Mouse (Mus musculus) limb, embryonic 10.5 days (tissue): ENCODE data around the gene Ndc80. TPM values are rescaled to one million over a fixed set of nuclear protein-coding genes. Genes with fewer than 3 reads are reported as not detected.
A peak's percentile ranks its signal among the peaks of the same experiment; 100 is the strongest.
"Not testable (repeated sequence)": the region's sequence is repeated elsewhere in the genome, so short reads cannot be mapped to it uniquely, and the experiment has no call there.

Source experiments
- DNase-seq: peaks from one replicate; pipeline ENCODE4 v3.0.0-alpha.2; 2017; ENCODE audit warnings: low spot score
- H3K27ac ChIP-seq: fragments of 300-500 bp; sonication (generic); 2 replicates; pipeline ENCODE4 v1.5.1; 2016; ENCODE audit warnings: mild to moderate bottlenecking
- H3K27me3 ChIP-seq: fragments of 300-500 bp; sonication (generic); 2 replicates; pipeline ENCODE4 v1.6.1; 2016; ENCODE audit warnings: low read depth, mild to moderate bottlenecking; ENCODE audit not compliant: poor library complexity, severe bottlenecking
- H3K36me3 ChIP-seq: fragments of 300-500 bp; sonication (generic); 2 replicates; pipeline ENCODE4 v1.6.1; 2016; ENCODE audit warnings: mild to moderate bottlenecking, moderate library complexity
- H3K4me1 ChIP-seq: fragments of 300-500 bp; sonication (generic); 2 replicates; pipeline ENCODE4 v1.6.1; 2016
- H3K4me3 ChIP-seq: fragments of 300-500 bp; sonication (generic); 2 replicates; pipeline ENCODE4 v1.5.1; 2016; ENCODE audit warnings: mild to moderate bottlenecking, moderate library complexity
- H3K9me3 ChIP-seq: fragments of 300-500 bp; sonication (generic); replicated peaks from 2 replicates; pipeline ENCODE4 v1.6.1; 2016; ENCODE audit warnings: mild to moderate bottlenecking
- WGBS: fragments of 180-500 bp; shearing (Covaris S2); methylation state at CpG from one replicate; pipeline ENCODE4 v1.1.7; 2016; 5-methylcytosine and 5-hydroxymethylcytosine counted together
- polyA plus RNA-seq: library from polyadenylated mRNA; unstranded; fragments of >200 nt; fragmentation: Nextera tagmentation; extraction: Ambion mirVana; gene quantifications from 2 replicates; pipeline ENCODE4 v1.2.1, GENCODE M21; 2016

Ndc80 gene
- polyA plus RNA-seq, 1 experiment from 2014 or later: 59.9 TPM

DNA sequence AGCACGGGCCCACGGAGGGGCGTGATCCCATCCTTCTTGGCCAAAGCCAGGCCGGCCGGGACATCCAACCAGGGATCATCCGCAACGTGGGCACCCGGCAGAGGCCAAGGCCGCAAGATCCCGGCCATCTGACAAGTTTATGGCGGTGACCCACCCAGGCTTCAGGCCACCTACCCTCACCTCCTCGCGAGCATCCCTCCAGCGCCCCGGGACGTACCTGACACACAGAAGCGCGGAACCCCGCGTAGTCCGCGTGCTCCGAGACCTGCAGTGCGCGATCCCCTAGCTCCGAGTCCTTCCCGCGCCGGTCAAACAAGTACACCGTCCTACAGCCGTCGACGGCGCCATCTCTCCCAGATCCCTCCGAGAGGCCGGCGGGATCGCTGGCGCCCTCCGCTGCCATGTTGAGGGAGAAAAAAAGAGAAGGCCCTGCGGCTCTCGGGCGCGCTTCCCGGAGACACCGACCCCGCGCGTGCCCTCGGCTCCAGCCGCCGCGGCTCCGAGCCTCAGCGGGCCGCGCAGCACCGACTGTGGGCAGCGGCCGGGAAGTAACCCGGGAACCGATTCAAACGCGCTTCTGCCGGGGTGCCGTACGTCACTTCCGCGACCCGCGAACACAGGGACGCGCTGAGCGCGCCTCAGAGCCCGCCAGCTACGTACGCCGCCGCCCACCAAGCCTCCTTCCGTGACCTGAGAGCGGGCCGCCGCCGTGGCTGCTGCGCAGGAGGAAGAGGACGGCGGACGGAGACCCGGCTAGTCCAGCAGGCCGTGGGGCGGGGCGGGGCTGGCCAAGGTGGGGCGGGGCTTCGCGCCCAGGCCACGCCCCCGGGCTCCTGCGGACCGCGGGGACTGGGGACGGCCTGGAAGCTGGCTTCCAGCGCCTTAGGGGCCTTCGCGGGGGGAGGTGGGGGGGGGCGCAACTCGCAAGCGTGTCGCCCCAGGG, 51.6 kb downstream of the Ndc80 start, which contains the start of gene Smchd1:
TSS of gene Smchd1 (minus strand) at position 582 of the 943 bp plus-strand sequence.
- Histone ChIP-seq H3K9me3 (no peaks in the 10 kb centered on the region), H3K4me3 (peak within 1 kb of the TSS; percentile 85), H3K36me3 (0 out of 2 replicates have a peak, but pooled peaks cover 3% of the 10 kb centered on the region), H3K4me1 (peaks cover 21% of the 10 kb centered on the region), H3K27me3 (no peaks in the 10 kb centered on the region), H3K27ac (peak within 1 kb of the TSS; percentile 99)
- peak; percentile 96 for DNase-seq
- under 1% methylated on average over 104 of the region's 109 CpGs for WGBS

- H3K4me3 ChIP-seq: peak overlapping the region; percentile 85
- no peaks in the 10 kb centered on the region for H3K27me3 ChIP-seq
- peaks cover 17% of the 10 kb centered on the region for H3K4me1 ChIP-seq
- 0 out of 2 replicates have a peak, but pooled peaks cover 3% of the 10 kb centered on the region for H3K36me3 ChIP-seq
- H3K27ac ChIP-seq: peak overlapping the region; percentile 99
- no peaks in the 10 kb centered on the region for H3K9me3 ChIP-seq
- WGBS: 20% methylated on average over 8 of the region's 8 CpGs
- DNase-seq: no peak
Measured at GRCm38 (mm10) chr17:71474128-71474527, 52.5 kb downstream of the Ndc80 start.

DNA sequence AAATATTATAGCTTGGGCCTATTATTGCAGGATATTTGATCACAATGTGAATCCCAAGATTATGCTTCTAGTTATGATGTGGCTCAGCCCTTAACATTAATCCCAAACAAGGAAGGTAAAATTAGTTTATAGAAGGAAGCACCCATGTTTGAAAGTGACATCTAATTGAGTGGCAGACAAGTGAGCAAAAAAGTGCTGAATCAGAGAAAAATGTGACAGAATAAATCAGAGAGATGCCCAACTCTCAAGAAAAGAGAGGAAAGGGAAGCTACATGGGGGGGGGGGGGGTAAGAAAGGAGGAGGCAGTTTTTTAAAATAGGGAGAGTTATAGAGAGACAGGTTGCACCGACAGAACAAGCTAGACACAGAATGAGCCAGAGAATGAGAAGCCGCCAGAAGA, 55.4 kb downstream of the Ndc80 start:
- H3K36me3 ChIP-seq: 0 out of 2 replicates have a peak, but pooled peaks cover 3% of the 10 kb centered on the region
- no peak overlapping the region for H3K4me3 ChIP-seq
- H3K4me1 ChIP-seq: peaks cover 10% of the 10 kb centered on the region
- no peaks in the 10 kb centered on the region for H3K27me3 ChIP-seq
- no peak for DNase-seq
- no peaks in the 10 kb centered on the region for H3K9me3 ChIP-seq
- no peak overlapping the region for H3K27ac ChIP-seq
- WGBS: 85% methylated on average over 2 of the region's 2 CpGs

DNA sequence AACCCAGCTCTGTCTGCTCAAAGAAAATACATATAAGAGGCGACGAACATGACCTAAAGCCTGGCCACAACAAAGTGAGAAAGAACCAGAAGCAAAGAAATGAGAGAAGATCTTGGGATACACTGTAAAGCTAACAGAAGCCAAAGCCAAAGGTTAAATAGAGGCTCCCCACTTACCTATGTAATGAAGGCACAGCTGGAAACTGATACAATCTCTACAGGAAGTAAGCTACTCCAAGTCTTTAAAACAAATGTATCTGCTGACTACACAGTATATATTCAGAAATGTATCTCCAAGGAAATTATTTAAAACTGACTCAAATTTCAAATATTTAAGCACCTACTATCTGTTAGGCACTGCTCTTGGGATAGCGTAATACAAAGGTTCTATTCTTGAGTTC, 66.3 kb downstream of the Ndc80 start:
- Histone ChIP-seq H3K27ac (no peak overlapping the region), H3K4me1 (no peaks in the 10 kb centered on the region), H3K27me3 (no peaks in the 10 kb centered on the region), H3K9me3 (no peaks in the 10 kb centered on the region), H3K4me3 (no peak overlapping the region), H3K36me3 (peaks cover 89% of the 10 kb centered on the region)
- DNase-seq: no peak
- 96% methylated on average over 3 of the region's 3 CpGs for WGBS

DNA sequence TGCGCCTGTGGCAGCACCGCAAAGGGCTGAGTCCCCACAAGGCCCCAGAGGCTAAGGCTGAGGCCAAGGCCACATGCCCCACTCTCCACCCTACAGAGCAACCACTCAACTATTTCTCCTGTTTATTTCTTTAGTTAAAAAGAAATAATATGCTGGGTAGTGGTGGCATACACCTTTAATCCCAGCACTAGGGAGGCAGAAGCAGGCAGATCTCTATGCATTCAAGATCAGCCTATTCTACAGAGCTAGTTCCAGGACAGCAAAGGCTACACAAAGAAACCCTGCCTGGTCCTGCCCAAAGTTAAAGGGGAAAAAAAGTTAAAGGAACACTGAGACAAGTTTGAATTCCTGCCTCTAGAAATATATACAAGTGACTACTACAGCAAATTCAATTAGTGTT, 66.8 kb downstream of the Ndc80 start, which contains the start of gene Gm4707:
TSS of gene Gm4707 (minus strand) at position 101 of the 400 bp plus-strand sequence.
- peaks cover 90% of the 10 kb centered on the region for H3K36me3 ChIP-seq
- DNase-seq: no peak
- WGBS: 100% methylated on average over 2 of the region's 2 CpGs
- no peaks in the 10 kb centered on the region for H3K27me3 ChIP-seq
- H3K4me1 ChIP-seq: no peaks in the 10 kb centered on the region
- no peak within 1 kb of the TSS for H3K4me3 ChIP-seq
- no peaks in the 10 kb centered on the region for H3K9me3 ChIP-seq
- no peak within 1 kb of the TSS for H3K27ac ChIP-seq

GRCm38 (mm10) chr17:71457361-71457760, 69.3 kb downstream of the Ndc80 start:
- not testable (repeated sequence) for H3K27ac ChIP-seq, H3K9me3 ChIP-seq, H3K4me3 ChIP-seq, H3K4me1 ChIP-seq, H3K27me3 ChIP-seq, DNase-seq
- H3K36me3 ChIP-seq: peaks cover 84% of the 10 kb centered on the region
- WGBS: 90% methylated on average over 6 of the region's 6 CpGs

Other genes with a start within 250 kb of the Ndc80 start
- gene Emilin2, start 214.9 kb downstream of the Ndc80 start, polyA plus RNA-seq: 30.0 and 36.1 TPM in 2 replicates
- gene Gm4707, start 66.9 kb downstream of the Ndc80 start, polyA plus RNA-seq: 5.1 and 6.9 TPM in 2 replicates
- 73.6 and 82.6 TPM in 2 replicates for gene Smchd1, start 51.5 kb downstream of the Ndc80 start, polyA plus RNA-seq
- 0.73 and 0.76 TPM in 2 replicates for gene Spdya, start 25.2 kb upstream of the Ndc80 start, polyA plus RNA-seq
- 112 and 116 TPM in 2 replicates for gene Wdr43, start 89.0 kb upstream of the Ndc80 start, polyA plus RNA-seq
- gene Togaram2, start 146.4 kb upstream of the Ndc80 start, polyA plus RNA-seq: not detected in 2 replicates
- not detected in 2 replicates for gene Pcare, start 226.0 kb upstream of the Ndc80 start, polyA plus RNA-seq
- gene Clip4, start 241.6 kb upstream of the Ndc80 start, polyA plus RNA-seq: 2.0 and 2.3 TPM in 2 replicates